Comparison of ENCODE assay signal across 20 mouse cellular contexts in the genomic region with DNA sequence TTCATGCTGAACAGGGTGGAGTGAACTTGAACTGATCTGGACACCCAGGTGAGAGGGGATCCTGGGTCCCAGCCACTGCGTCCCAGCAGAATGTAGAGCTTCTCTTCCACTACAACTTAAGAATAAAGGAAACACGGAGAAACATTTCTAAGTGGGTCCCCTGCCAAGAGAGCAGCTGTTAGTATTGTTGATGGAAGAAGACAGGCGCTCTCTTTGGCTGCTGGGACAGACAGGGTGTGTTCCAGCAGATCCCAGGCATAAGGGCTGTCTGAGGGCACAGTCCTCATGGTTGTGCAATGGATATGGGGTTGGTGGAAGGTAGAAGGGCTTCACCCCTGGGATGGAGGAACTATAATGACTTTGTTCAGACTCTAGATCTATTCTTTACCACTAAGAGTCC.
DNase-seq lines count a peak whose midpoint lies in the region; ATAC-seq and TF ChIP-seq lines count a peak whose summit lies in the region.
"Had no signal": no experiment of that assay in that cellular context is flagged by ENCODE, and none has a peak within 500 bp of the region (broad histone marks: within the 10 kb centered on the region; RNA-seq: fewer than 3 reads in every experiment).

No protein-coding gene starts in this region.

- H3K4me2 ChIP-seq in lung, embryonic 14.5 days = no peak overlapping the region
- H3K4me2 ChIP-seq: forebrain, embryonic 15.5 days; hindbrain, embryonic 13.5 days; limb, embryonic 15.5 days; liver, embryonic 15.5 days; midbrain, embryonic 12.5 days; neural tube, embryonic 12.5 days had no signal

- H3K27ac ChIP-seq in heart, embryonic 10.5 days = no peak overlapping the region
- H3K27ac ChIP-seq in lung, embryonic 14.5 days (ENCODE audit: low read depth) = no peak overlapping the region
- H3K27ac ChIP-seq: forebrain, embryonic 15.5 days; hindbrain, embryonic 13.5 days; limb, embryonic 15.5 days; liver, embryonic 15.5 days; midbrain, embryonic 12.5 days; neural tube, embryonic 12.5 days had no signal

- intact Hi-C loops in heart, postnatal 10 days (cut with DNase I) = no loop called here
- intact Hi-C loops in left cerebral cortex, postnatal 36 days (cut with DNase I) = loop anchor here (5.0 kb wide), 1 partner anchor 114 kb away; no protein-coding TSS in a partner anchor

- H3K36me3 ChIP-seq in heart, embryonic 10.5 days = no peaks in the 10 kb centered on the region
- H3K36me3 ChIP-seq in lung, embryonic 14.5 days (ENCODE audit: insufficient read depth) = no peaks in the 10 kb centered on the region
- H3K36me3 ChIP-seq: forebrain, embryonic 15.5 days; hindbrain, embryonic 13.5 days; limb, embryonic 15.5 days; liver, embryonic 15.5 days; midbrain, embryonic 12.5 days; neural tube, embryonic 12.5 days had no signal

- no peaks in the 10 kb centered on the region for H3K27me3 ChIP-seq in heart, embryonic 10.5 days (ENCODE audit: insufficient read depth, poor library complexity, severe bottlenecking)
- no peaks in the 10 kb centered on the region for H3K27me3 ChIP-seq in lung, embryonic 14.5 days (ENCODE audit: insufficient read depth, low read length)
- H3K27me3 ChIP-seq: forebrain, embryonic 15.5 days; hindbrain, embryonic 13.5 days; limb, embryonic 15.5 days; liver, embryonic 15.5 days; neural tube, embryonic 12.5 days had no signal

- no peak overlapping the region for H3K9ac ChIP-seq in lung, embryonic 14.5 days
- H3K9ac ChIP-seq: forebrain, embryonic 15.5 days; hindbrain, embryonic 13.5 days; limb, embryonic 15.5 days; liver, embryonic 15.5 days; midbrain, embryonic 12.5 days; neural tube, embryonic 12.5 days had no signal

- H3K9me3 ChIP-seq in heart, embryonic 10.5 days = no peaks in the 10 kb centered on the region
- no peaks in the 10 kb centered on the region for H3K9me3 ChIP-seq in lung, embryonic 14.5 days (ENCODE audit: low read depth, low read length)
- H3K9me3 ChIP-seq: forebrain, embryonic 15.5 days; hindbrain, embryonic 13.5 days; limb, embryonic 15.5 days; liver, embryonic 15.5 days; midbrain, embryonic 12.5 days; neural tube, embryonic 12.5 days had no signal

- DNase-seq in cerebellum, adult 11-12 months = peak; percentile 49
- peak; percentile 56 to 63 for DNase-seq in heart, postnatal 10 days
- no peak for DNase-seq in heart, embryonic 10.5 days (ENCODE audit: low spot score)
- DNase-seq in lung, embryonic 14.5 days = peak; percentile 26
- no peak for DNase-seq in lung, adult 18-20 months
- peak; percentile 60 to 63 for DNase-seq in cerebellum, postnatal 10 days
- DNase-seq in left cerebral cortex, postnatal 36 days (ENCODE audit: low spot score in 2 of 2) = no peak
- DNase-seq: adrenal gland, adult 2 months; embryo, embryonic 11 days; kidney, adult 8-10 months; layer of hippocampus, postnatal 36 days; thymus, postnatal 36 days had no signal

- H3K4me1 ChIP-seq in heart, embryonic 10.5 days = peaks cover 7% of the 10 kb centered on the region; the same call in 1 of the 2 replicates
- H3K4me1 ChIP-seq in lung, embryonic 14.5 days (ENCODE audit: insufficient read depth) = no peaks in the 10 kb centered on the region
- H3K4me1 ChIP-seq: liver, embryonic 15.5 days; neural tube, embryonic 12.5 days had no signal

- no peak overlapping the region for H3K4me3 ChIP-seq in heart, embryonic 10.5 days
- no peak overlapping the region for H3K4me3 ChIP-seq in lung, embryonic 14.5 days (ENCODE audit: low read depth, low read length)
- H3K4me3 ChIP-seq: forebrain, embryonic 15.5 days; hindbrain, embryonic 13.5 days; limb, embryonic 15.5 days; liver, embryonic 15.5 days; midbrain, embryonic 12.5 days; neural tube, embryonic 12.5 days had no signal

- no peak for ATAC-seq in cerebellum, adult (ENCODE audit: insufficient number of reproducible peaks, low FRiP score, low TSS enrichment)
- ATAC-seq in lung, embryonic 14.5 days (ENCODE audit: insufficient read depth) = peak; percentile 65; the same call in 1 of the 2 replicates
- ATAC-seq: forebrain, embryonic 15.5 days; inflammation-experienced regulatory T-cells, adult 6 months had no signal

- TF ChIP-seq CTCF in lung, embryonic 14.5 days (IDR thresholded peaks at IDR 0.05; ENCODE audit: low read depth) = no peak

- 74% methylated on average over 3 of the region's 3 CpGs for WGBS in heart, embryonic 10.5 days
- 51% methylated on average over 3 of the region's 3 CpGs for WGBS in lung, embryonic 14.5 days

Comparison
In these comparisons a context has a peak if more than half of its experiments do, and no peak if none do; other contexts are left out.
1. DNase-seq: peak in cerebellum, adult 11-12 months (single experiment), heart, postnatal 10 days (2 of 2), lung, embryonic 14.5 days (single experiment) and cerebellum, postnatal 10 days (2 of 2); none in heart, embryonic 10.5 days (single experiment), lung, adult 18-20 months (0 of 2) and left cerebral cortex, postnatal 36 days (0 of 2).